Mouse (Mus musculus) testis, postnatal 14 days (tissue): ENCODE results near the gene Krt9.

Experiments
- DNase-seq: peaks from one replicate; pipeline ENCODE4 v3.0.0; 2021; ENCODE audit warnings: low spot score

Krt9 gene

DNA sequence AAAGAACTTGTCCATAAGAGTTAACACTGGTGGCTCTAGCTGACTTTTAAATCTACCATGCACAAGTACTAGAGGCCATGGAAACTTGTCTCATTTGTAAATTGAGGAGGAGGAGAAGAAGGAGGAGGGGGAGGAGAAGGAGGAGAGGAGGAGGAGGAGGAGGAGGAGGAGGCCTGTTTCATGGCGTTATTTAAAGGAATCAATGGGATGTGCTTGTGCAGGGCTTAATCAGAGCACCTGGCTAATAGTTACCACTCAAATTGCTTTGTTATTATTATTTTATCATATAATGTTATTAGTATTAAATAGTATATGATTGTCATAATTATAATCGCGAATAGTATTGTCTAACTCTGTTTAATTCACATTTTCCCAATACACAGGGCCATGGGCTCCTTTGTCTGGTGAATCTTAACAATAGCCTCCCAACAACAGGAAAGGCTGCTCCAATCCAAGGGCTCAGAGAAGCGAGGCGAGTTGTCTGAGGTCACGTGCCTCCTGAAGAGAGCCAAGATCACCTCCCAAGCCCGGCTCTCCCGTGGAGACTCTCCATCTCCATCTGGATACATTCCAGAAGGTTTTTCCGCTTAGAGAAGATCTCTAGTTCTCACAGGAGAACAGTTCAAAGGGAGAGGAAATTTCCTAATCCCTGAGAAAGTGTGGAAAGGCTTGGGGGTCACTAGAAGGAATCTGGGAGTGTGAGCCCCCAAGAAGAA is 44.3 kb downstream of the Krt9 start, which contains the start of gene Krt19:
Krt19 (minus strand) TSS at position 51 of the 716 bp plus-strand sequence.
- DNase-seq, result no peak

DNA sequence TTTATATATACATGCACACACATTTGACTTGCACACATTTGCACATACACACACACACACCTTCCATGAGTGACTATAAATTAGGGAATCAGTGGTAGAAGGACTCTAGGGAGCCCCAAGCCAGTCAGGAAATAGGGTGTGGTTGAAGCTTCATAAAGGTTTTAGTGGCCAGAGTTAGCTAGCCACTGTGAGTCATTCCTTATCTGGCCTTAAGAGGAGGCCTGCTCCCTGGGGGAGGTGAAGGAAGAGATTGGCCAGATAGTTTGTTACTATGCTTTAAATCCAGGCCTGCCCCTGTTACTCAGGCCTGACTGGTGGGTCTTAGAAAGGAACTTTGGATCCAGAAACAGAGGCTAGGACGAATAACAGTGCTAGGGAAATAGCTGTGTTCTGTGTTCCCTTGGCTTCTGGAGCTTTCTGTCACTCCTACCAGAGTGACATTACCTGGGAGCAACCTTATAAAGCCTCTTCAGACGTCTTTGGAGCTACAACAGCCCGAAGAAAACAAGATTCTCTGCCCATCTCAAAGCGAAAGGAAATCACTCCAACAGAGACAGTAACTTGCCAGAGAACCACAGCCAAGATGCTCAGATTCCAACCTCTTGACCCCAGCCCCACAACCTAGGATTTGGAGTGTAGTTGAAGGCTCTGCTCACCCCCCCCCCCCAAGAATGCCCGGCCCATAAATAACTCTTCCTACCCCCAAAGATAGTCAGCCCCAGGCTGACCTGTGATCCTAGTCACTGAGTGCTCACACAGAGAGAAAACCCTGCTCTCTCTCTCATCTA is 45.3 kb downstream of the Krt9 start:
- DNase-seq, result no peak

DNA sequence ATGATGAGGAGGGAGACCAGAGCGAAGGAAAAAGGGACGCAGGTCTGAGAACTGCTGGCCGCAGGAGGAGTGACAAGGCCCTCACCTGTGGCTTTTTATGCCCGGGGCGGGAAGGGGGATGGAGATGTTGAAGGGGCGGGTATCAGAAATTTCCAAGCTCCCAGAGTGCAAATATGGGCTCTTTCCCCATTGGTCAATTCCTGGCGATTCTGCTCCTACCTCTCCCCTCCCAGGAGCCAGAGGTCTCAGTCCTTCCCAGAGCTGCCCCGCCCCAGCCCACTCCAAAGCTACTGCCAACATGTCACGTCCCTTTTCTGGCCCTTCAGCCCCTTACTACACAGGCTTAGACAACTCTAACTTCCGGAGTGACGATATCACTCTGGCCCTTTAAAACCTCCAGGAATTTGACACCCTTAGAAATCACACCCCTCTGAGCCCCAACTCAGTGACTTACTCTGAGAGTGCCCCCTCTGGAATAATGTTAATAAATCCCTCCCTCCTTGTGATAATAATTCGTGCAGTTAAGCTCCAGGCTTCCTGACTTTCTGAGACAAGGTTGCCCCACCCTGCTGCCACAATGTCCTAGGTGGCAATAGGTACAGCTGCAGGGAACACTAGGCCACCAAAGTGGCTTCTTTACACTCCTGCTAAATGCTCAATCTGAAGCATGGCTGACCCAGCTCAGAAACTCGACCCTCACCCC is 47.0 kb downstream of the Krt9 start:
- DNase-seq, result no peak

GRCm38 (mm10) chr11:100145104-100145503 is 47.9 kb downstream of the Krt9 start:
- DNase-seq, result peak; percentile 15

DNA sequence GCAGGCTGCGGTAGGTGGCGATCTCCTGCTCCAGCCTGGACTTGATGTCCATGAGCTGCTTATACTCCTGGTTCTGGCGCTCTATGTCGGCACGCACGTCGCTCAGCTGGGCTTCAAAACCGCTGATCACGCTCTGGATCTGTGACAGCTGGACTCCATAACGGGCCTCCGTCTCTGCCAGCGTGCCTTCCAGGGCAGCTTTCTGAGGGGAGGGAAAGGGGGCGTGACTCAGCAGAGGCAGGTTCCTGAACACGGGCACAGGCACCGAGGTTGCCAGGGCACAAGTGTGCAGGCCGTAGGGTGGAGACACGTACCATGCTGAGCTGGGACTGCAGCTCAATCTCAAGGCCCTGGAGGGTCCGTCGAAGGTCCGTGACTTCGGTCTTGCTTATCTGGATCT is 52.1 kb downstream of the Krt9 start:
- no peak for DNase-seq

DNA sequence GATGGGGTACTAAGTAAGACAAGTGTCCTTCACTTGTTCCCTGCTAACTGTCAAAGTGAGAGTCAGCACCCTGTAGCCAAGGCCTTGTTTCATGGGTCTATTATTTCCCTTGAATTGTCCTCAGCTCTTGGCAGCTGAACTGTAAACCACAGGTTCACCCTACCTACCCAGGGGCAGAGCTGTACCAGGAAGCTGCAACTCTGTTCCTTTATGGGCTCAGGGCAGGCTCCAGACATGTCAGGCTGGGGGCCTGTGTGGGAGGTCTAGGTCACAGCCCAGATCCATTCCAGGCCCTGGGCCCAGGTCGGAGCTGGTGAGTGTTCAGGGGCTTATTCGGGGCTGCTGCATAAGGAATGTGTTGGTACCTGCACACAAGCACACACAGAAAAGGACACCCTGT is 53.7 kb downstream of the Krt9 start:
- DNase-seq, result no peak

- no peak for DNase-seq
Measured at GRCm38 (mm10) chr11:100138809-100139208, 54.2 kb downstream of the Krt9 start.

DNA sequence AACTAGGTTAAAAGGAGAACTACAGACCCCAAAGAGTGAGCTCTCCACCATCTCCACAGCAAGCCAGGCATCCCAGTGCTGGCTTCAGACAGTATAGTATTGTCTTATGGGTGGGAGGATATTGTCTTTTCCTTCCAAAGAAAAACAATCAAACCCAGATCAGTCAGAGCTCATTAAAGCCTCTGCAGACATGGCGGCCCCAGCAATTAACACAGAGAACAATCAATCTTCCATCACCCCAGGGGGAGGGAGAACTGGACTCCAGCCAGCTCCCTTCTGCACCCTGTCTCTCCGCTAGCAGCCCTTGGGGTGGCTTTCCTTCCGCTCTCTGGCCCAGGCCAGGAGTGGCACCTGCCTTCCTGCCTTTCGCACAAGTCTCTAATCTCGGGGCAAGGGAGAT is 55.4 kb downstream of the Krt9 start:
- no peak for DNase-seq
